In the genomic region with DNA sequence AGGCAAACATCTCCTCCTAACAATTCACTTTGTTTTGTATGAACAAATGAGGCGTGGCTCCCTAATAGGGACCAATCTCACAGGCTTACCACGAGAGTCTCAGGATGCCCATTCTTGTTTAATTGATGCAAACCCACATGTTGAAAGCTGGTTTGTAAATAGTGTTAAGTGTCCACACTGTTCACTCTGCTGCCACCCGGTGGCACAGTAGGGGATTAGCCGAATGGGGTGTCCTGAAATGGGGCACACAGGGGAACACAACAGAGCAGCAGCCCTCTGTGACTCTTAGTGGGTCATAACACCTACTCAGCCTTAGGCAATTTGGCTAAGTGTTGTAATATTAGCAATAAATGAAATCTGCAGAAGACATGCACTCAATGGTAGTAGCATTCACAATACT, we compare ENCODE assay signal across 9 mouse cellular contexts.
DNase-seq lines count a peak whose midpoint lies in the region; ATAC-seq and TF ChIP-seq lines count a peak whose summit lies in the region.
"Had no signal": no experiment of that assay in that cellular context is flagged by ENCODE, and none has a peak within 500 bp of the region (broad histone marks: within the 10 kb centered on the region; RNA-seq: fewer than 3 reads in every experiment).

No protein-coding gene starts in this region.

- no peak overlapping the region for H3K9ac ChIP-seq in heart, embryonic 11.5 days (ENCODE audit: low read depth, low read length)
- H3K9ac ChIP-seq in forebrain, embryonic 12.5 days: no peak overlapping the region
- no peak overlapping the region for H3K9ac ChIP-seq in neural tube, embryonic 11.5 days (ENCODE audit: low read length)
- H3K9ac ChIP-seq: lung, embryonic 15.5 days had no signal

- WGBS in heart, embryonic 11.5 days (ENCODE audit: insufficient replicate concordance): 9% methylated on average over 4 of the region's 4 CpGs
- 6% methylated on average over 4 of the region's 4 CpGs for WGBS in forebrain, embryonic 12.5 days
- 14% methylated on average over 4 of the region's 4 CpGs for WGBS in neural tube, embryonic 11.5 days

- H3K27me3 ChIP-seq in heart, embryonic 11.5 days (ENCODE audit: control insufficient read depth, insufficient read depth, low read length): no peaks in the 10 kb centered on the region
- peaks cover 30% of the 10 kb centered on the region for H3K27me3 ChIP-seq in forebrain, embryonic 12.5 days
- H3K27me3 ChIP-seq in neural tube, embryonic 11.5 days (ENCODE audit: control insufficient read depth, insufficient read depth, low read length): no peaks in the 10 kb centered on the region

- H3K27ac ChIP-seq in heart, embryonic 11.5 days (ENCODE audit: low read depth, low read length): no peak overlapping the region
- H3K27ac ChIP-seq in forebrain, embryonic 12.5 days: no peak overlapping the region
- no peak overlapping the region for H3K27ac ChIP-seq in neural tube, embryonic 11.5 days (ENCODE audit: low read depth, low read length)
- H3K27ac ChIP-seq: lung, embryonic 15.5 days had no signal

- ATAC-seq in heart, embryonic 11.5 days (replicated peaks; ENCODE audit: insufficient number of reproducible peaks, low FRiP score, low TSS enrichment): no peak
- ATAC-seq in forebrain, embryonic 12.5 days (ENCODE audit: low FRiP score): peak; percentile 83
- ATAC-seq in neural tube, embryonic 11.5 days (ENCODE audit: insufficient read depth, low FRiP score, low TSS enrichment): peak; percentile 64; the same call in 1 of the 2 replicates

- no peaks in the 10 kb centered on the region for H3K9me3 ChIP-seq in heart, embryonic 11.5 days (replicated peaks; ENCODE audit: control insufficient read depth, low read length)
- H3K9me3 ChIP-seq in forebrain, embryonic 12.5 days: no peaks in the 10 kb centered on the region
- no peaks in the 10 kb centered on the region for H3K9me3 ChIP-seq in neural tube, embryonic 11.5 days (ENCODE audit: control insufficient read depth, low read length)
- H3K9me3 ChIP-seq: lung, embryonic 15.5 days had no signal

- H3K36me3 ChIP-seq in heart, embryonic 11.5 days (ENCODE audit: control insufficient read depth, insufficient read depth, low read length): no peaks in the 10 kb centered on the region
- H3K36me3 ChIP-seq in forebrain, embryonic 12.5 days (replicated peaks): no peaks in the 10 kb centered on the region
- H3K36me3 ChIP-seq in neural tube, embryonic 11.5 days (ENCODE audit: control insufficient read depth, insufficient read depth, low read length): no peaks in the 10 kb centered on the region
- H3K36me3 ChIP-seq: lung, embryonic 15.5 days had no signal

- DNase-seq in heart, postnatal 14 days: peak; percentile 29 to 49
- peak; percentile 82 for DNase-seq in brain, embryonic 14.5 days (ENCODE audit: low read depth)
- peak; percentile 19 for DNase-seq in kidney, adult 11 months
- peak; percentile 68 to 72 for DNase-seq in left cerebral cortex, postnatal 25 days (ENCODE audit: low spot score in 2 of 2)
- DNase-seq in neural tube, embryonic 11.5 days (ENCODE audit: low spot score): peak; percentile 68
- no peak for DNase-seq in yolk sac, embryonic 10.5 days (ENCODE audit: low spot score)

- no peaks in the 10 kb centered on the region for H3K4me1 ChIP-seq in heart, embryonic 11.5 days (ENCODE audit: control insufficient read depth, insufficient read depth, low read length)
- peaks cover 6% of the 10 kb centered on the region for H3K4me1 ChIP-seq in forebrain, embryonic 12.5 days
- H3K4me1 ChIP-seq in neural tube, embryonic 11.5 days (ENCODE audit: control insufficient read depth, insufficient read depth, low read length): no peaks in the 10 kb centered on the region
- H3K4me1 ChIP-seq: lung, embryonic 15.5 days had no signal

- no peak overlapping the region for H3K4me3 ChIP-seq in heart, embryonic 11.5 days (ENCODE audit: low read depth, low read length)
- H3K4me3 ChIP-seq in forebrain, embryonic 12.5 days (replicated peaks): no peak overlapping the region
- no peak overlapping the region for H3K4me3 ChIP-seq in neural tube, embryonic 11.5 days (ENCODE audit: low read depth, low read length)
- H3K4me3 ChIP-seq: lung, embryonic 15.5 days had no signal

- H3K4me2 ChIP-seq in heart, embryonic 11.5 days: no peak overlapping the region
- no peak overlapping the region for H3K4me2 ChIP-seq in forebrain, embryonic 12.5 days
- no peak overlapping the region for H3K4me2 ChIP-seq in neural tube, embryonic 11.5 days (ENCODE audit: low read depth)
- H3K4me2 ChIP-seq: lung, embryonic 15.5 days had no signal

- TF ChIP-seq CTCF in brain, embryonic 14.5 days (IDR thresholded peaks at IDR 0.05; ENCODE audit: borderline replicate concordance, extremely low read depth, insufficient read depth, insufficient read length): peak; percentile 85

- TF ChIP-seq POLR2A in brain, embryonic 14.5 days (IDR thresholded peaks at IDR 0.05; ENCODE audit: borderline replicate concordance, extremely low read depth, insufficient read depth, insufficient read length, poor library complexity, severe bottlenecking): no peak

- intact Hi-C loops in heart, postnatal 14 days (cut with DNase I): loop anchor here (2.0 kb wide), 1 partner anchor 190 kb away; no protein-coding TSS in a partner anchor
- intact Hi-C loops in left cerebral cortex, postnatal 25 days (cut with DNase I): loop anchor here (1.0 to 5.0 kb wide), 2 partner anchors 87 to 191 kb away; no protein-coding TSS in a partner anchor
